Mouse (Mus musculus) E14TG2a.4 (cell line): ENCODE measurements around the gene Hapln2.

Experiments used
- H3K27me3 ChIP-seq: 2 replicates; pipeline ENCODE4 v1.6.1; 2014; ENCODE audit warnings: low read length, control low read depth; ENCODE audit not compliant: insufficient read depth
- H3K36me3 ChIP-seq: 2 replicates; pipeline ENCODE4 v1.6.1; 2014; ENCODE audit warnings: low read length, control low read depth; ENCODE audit not compliant: insufficient read depth
- H3K4me1 ChIP-seq: replicated peaks from 2 replicates; pipeline ENCODE4 v1.6.1; 2014; ENCODE audit warnings: low read depth, low read length, control low read depth
- H3K4me3 ChIP-seq: replicated peaks from 2 replicates; pipeline ENCODE4 v1.5.1; 2014; ENCODE audit warnings: mild to moderate bottlenecking, low read length
- H3K9me3 ChIP-seq: 2 replicates; pipeline ENCODE4 v1.6.1; 2014; ENCODE audit warnings: low read length, control low read depth
- CTCF ChIP-seq: conservative IDR thresholded peaks from 2 replicates; pipeline ENCODE4 v1.5.1; 2014; ENCODE audit warnings: low read length
- NANOG ChIP-seq: IDR thresholded peaks from 2 replicates; pipeline ENCODE4 v1.6.1; 2014; ENCODE audit warnings: borderline replicate concordance, low read length, mixed read lengths
- POU5F1 ChIP-seq: IDR thresholded peaks from 2 replicates; pipeline ENCODE4 v1.6.1; 2014; ENCODE audit warnings: low read length, borderline replicate concordance

The Hapln2 gene

DNA sequence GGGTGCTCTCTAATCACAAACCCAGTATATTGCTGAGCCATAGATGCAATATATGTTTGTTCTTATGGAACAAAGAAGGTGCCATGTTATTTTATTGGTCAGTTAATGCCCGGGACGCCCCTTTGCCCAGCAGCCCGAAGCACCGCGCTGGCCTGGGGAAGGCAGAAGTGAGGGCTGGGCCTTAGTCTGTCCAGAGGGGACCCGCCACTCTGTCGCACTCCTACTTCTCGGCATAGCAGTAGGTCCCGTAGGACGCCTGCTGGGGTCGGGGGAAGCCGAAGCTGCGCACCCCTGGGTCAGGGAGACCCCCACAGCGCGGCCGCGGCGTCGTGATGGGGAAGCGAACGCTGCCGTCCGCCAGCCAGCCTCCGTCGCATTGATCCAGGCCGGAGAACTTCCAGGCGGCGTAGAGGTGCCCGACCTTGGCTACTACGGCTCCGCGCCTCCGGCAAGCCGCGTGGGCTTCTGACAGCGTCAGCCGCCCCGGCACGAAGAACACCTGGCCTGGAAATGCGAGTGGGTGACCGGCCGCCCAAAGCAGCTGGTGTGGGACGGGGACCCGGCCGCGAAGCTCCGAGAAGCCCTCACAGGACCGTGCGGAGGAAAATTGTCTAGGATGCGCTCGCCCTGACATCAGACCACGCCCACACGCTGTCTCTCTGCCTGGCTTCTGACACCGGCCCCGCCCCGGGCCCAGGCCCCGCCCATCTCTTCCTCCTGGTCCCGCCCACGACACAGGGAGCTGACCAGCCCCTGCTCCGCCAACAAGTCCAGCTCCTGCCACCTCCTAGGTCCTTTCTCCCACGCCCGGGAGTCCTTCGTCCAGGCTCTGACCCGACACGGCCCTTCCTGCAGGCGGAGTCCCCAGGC is 4.8 kb downstream of the Hapln2 start:
- Histone ChIP-seq H3K4me1 (peaks cover 18% of the 10 kb centered on the region), H3K36me3 (no peaks in the 10 kb centered on the region), H3K4me3 (peak overlapping the region; percentile 83), H3K27me3 (peaks cover 77% of the 10 kb centered on the region), H3K9me3 (no peaks in the 10 kb centered on the region)
- TF ChIP-seq CTCF = no peak
- no peak for TF ChIP-seq NANOG
- no peak for TF ChIP-seq POU5F1

DNA sequence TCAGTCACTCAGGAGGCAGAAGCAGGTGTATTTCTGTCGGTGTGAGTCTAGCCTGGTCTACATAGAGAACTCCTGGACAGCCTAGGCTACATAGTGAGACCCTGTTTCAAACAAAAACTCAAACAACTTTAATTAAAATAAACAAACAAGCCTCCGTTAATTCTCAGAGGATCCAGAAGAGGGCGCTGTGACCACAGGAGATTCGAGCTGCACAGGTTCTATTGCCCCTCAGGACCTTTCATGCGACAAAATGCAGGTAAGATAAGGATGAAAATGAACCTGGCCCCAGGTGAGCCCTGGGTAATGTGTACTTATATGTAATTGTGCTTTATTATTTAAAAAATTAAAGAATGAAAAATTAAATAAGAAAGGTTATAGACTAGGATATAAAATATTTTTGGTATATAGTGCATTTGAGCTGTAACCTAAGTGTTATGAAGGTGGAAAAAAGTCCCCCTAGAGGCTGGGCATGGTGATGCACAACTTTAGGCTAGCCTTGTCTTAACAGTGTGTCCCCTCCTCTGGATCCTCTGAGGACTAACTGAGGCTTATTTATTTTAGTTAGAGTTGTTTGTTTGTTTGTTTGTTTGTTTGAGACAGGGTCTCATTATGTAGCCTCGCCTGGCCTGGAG is 16.6 kb downstream of the Hapln2 start:
- Histone ChIP-seq H3K27me3 (peaks cover 12% of the 10 kb centered on the region), H3K36me3 (no peaks in the 10 kb centered on the region)
- TF ChIP-seq NANOG = no peak
- TF ChIP-seq CTCF = peak; percentile 83
- TF ChIP-seq POU5F1 = no peak

DNA sequence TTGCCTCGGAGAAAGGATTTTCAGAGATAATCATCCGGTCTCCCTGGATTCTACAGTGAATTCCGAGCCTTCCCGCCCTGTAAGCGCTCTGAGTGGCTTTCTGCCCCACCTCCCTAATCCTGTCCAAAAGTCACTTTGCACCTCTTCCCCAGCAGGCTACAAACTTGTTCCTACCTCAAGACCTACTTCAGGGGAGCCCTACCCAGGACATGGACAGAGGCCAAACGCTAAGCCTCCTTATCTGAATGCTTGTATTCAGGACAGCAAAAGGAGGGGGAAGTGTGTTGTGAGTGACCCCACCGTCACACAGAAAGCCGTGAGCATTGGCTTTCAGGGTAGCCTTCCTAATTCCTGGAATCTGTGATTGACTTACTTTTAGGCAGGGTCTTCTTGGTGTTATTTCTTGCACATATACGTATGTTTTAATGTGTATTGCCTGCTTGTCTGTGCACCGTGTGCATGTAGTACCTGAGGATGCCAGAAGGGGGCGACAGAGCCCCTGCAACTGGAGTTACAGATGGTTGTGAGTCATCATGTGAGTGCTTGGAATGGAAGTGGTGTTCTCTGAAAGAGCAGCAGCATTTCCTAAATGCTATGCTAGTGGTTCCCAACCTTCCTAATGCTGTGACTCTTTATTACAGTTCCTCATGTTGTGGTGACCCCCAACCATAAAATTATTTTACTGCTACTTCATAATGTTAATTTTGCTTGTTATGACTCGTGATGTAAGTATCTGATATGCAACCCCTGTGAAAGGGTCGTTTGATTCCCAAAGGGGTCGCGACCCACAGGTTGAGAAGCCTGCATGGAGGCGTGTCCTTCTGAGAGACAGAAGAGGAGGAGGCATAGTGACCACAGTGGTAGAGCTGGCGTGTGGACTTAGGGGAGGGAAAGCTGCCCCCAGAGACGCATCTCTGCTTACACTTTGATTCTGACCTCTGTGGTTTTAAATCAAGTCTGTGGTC is 21.3 kb downstream of the Hapln2 start:
- no peak overlapping the region for H3K4me3 ChIP-seq
- H3K27me3 ChIP-seq = peaks cover 48% of the 10 kb centered on the region
- H3K4me1 ChIP-seq = peaks cover 21% of the 10 kb centered on the region
- no peaks in the 10 kb centered on the region for H3K36me3 ChIP-seq
- H3K9me3 ChIP-seq = no peaks in the 10 kb centered on the region
- no peak for TF ChIP-seq NANOG
- TF ChIP-seq CTCF = peak; percentile 99
- TF ChIP-seq POU5F1 = no peak

More for the DNA sequence above, 16.6 kb downstream of the Hapln2 start:
- Histone ChIP-seq H3K9me3 (no peaks in the 10 kb centered on the region), H3K4me1 (peaks cover 6% of the 10 kb centered on the region), H3K4me3 (no peak overlapping the region)

DNA sequence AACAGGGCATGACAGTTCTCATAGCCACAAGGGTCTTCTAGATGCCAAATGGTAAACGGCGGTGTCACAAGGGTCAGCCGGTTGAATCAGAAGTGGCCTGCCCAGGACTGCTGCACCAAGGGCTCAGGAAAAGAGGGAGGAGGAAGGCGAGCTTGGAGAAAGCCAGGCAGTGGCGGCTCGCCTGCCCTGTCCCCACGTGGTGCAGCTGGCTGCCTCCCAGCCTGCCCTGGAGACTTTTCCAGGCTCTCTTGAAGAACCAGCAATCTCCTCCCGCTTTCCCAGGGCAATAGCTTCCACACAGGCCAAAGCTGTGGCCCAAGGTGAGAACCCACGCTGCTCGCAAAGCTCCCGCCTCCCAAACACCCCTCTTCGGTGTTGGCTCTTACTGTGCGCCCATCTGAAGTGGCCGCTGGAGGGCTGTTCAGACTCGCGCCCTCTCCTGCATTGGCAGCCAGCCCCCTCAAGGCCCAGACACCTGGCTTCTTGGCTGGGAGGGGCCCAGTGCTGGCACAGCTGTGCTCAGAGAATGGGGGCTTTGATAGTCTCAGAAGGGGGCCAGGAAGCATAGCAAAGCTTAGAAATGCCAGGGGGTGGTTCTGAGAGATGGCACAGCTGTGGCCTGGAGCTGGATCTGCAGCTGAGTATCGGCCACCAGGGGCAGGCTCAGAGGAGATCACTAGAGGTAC is 24.9 kb downstream of the Hapln2 start:
- peaks cover 77% of the 10 kb centered on the region for H3K27me3 ChIP-seq
- no peak for TF ChIP-seq NANOG
- TF ChIP-seq CTCF = 0 out of 2 replicates have a peak, but pooled peaks have one; percentile 9
- no peak for TF ChIP-seq POU5F1
- H3K9me3 ChIP-seq = no peaks in the 10 kb centered on the region
- peaks cover 41% of the 10 kb centered on the region for H3K4me1 ChIP-seq
- no peaks in the 10 kb centered on the region for H3K36me3 ChIP-seq
- H3K4me3 ChIP-seq = peak overlapping the region; percentile 59

DNA sequence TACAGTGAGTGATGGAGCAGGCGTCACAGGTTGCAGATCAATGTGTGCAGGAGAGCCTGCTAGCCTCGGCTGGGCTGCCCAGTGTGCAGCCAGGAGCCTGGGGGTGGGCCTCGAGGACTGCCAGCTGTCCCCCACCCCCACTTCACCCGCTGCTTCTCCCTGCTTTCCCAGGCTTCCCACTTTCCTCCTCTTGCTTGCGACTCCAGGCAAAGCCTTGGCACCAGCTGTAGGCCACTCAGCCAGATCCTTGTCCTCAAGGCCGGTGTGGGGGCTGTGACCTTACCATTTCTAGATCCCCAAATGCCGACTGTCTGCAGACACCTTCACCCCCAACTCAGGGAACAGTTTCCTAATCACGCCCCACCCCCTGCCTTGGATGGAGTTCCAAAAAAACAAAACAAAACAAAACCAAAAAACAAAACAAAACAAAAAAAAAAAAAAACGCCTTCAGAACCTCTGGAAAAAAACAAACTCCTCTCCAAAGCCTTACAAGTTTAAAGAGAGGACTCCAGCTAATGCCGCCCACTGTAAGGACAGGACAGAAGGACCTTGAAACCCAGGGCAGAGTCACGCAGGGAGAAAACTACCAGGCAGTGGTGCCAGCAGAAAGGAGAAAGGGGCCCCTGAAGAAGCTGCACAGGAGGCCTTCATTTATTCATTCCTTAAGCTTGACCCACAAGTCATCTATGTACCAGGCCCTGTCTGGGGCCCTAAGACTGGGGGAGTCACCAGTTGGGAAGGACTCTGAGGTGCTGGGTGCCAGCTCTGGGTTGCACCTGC is 26.4 kb downstream of the Hapln2 start:
- Histone ChIP-seq H3K4me3 (peak overlapping the region; percentile 83), H3K4me1 (peaks cover 50% of the 10 kb centered on the region), H3K9me3 (peaks cover 7% of the 10 kb centered on the region; the same call in 1 of the 2 replicates), H3K36me3 (no peaks in the 10 kb centered on the region), H3K27me3 (peaks cover 92% of the 10 kb centered on the region)
- no peak for TF ChIP-seq NANOG
- no peak for TF ChIP-seq CTCF
- no peak for TF ChIP-seq POU5F1

DNA sequence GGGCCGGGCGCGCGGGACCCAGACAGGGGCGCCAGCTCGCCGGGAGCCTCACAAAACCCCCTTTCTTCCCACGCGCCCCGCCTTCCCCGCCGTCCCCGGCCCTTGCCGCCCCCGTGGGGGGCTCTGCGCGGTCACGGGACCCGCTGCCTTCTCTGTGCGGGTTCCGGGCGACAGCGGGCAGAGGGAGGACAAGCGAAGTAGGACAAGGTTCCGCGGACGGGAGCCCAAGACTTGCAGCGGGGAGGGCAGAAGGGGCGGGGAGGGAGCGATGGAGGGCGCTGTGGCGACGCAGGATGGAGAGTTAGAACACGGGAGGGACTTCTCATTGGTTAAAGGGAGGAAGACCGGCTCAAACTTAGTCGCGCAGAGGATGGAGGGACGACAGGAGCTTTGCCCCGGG is 27.2 kb downstream of the Hapln2 start, which contains the start of gene Bcan:
TSS of gene Bcan (minus strand) at position 50 of the 400 bp plus-strand sequence.
- Histone ChIP-seq H3K4me3 (peak within 1 kb of the TSS; percentile 83), H3K27me3 (peaks cover 96% of the 10 kb centered on the region), H3K4me1 (peaks cover 50% of the 10 kb centered on the region), H3K9me3 (peaks cover 7% of the 10 kb centered on the region; the same call in 1 of the 2 replicates), H3K36me3 (no peaks in the 10 kb centered on the region)
- TF ChIP-seq POU5F1 = no peak
- no peak for TF ChIP-seq NANOG
- TF ChIP-seq CTCF = no peak

DNA sequence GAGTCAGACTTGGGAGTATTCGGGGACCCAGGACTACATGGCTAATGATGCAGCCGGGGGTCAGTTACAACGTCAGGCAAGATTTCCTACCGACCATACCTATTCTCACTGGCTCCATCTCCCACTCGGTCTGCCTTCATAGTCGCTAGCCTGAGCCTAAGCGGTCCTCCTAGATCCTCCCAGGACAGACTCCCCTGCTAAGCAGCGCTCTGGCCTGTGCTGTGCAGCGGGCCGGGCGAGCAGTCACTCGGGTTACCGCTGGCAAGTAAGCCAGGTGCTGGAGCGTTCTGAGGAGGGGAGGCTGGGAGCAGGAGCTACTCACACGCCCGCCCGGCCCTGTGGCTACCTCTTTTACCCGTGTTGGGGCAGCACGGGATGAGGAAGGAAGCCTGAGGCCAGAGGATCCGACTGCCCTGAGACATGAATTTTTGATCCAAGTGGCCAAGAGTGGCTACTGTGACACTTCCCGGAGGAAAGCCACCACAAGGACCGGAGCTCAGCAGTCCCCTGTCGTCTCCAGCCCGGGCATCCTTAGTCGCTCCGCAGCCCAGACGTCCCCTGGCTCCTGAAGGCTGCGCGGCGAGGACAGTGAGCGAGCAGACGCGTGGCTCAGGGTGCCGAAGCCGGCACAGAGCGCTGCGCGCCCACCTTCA is 28.0 kb downstream of the Hapln2 start:
- no peaks in the 10 kb centered on the region for H3K36me3 ChIP-seq
- peak overlapping the region; percentile 83 for H3K4me3 ChIP-seq
- peaks cover 100% of the 10 kb centered on the region for H3K27me3 ChIP-seq
- peaks cover 52% of the 10 kb centered on the region for H3K4me1 ChIP-seq
- TF ChIP-seq NANOG (no peak), CTCF (no peak), POU5F1 (no peak)
- peaks cover 7% of the 10 kb centered on the region; the same call in 1 of the 2 replicates for H3K9me3 ChIP-seq
